Mouse (Mus musculus): Measurements from ENCODE around the gene Tgfbr3. TPM values are rescaled to one million over a fixed set of nuclear protein-coding genes. Genes with fewer than 3 reads are reported as not detected.
"Not testable (repeated sequence)": the region's sequence is repeated elsewhere in the genome, so short reads cannot be mapped to it uniquely, and the experiment has no call there.

Tgfbr3 gene
- polyA plus RNA-seq, 1 experiment from 2014 or later: 1.3 TPM

GRCm38 (mm10) chr5:107229037-107229436, 60.4 kb downstream of the Tgfbr3 start:
- Histone ChIP-seq H3K36me3 (ENCODE audit: poor library complexity, severe bottlenecking) (no peaks in the 10 kb centered on the region), H3K9me3 (replicated peaks) (no peaks in the 10 kb centered on the region)

GRCm38 (mm10) chr5:107227580-107227979, 61.8 kb downstream of the Tgfbr3 start:
- Histone ChIP-seq H3K27ac (no peak overlapping the region), H3K36me3 (ENCODE audit: poor library complexity, severe bottlenecking) (no peaks in the 10 kb centered on the region), H3K9me3 (replicated peaks) (no peaks in the 10 kb centered on the region), H3K4me1 (0 out of 2 replicates have a peak, but pooled peaks cover under 1% of the 10 kb centered on the region), H3K4me2 (no peak overlapping the region), H3K9ac (no peak overlapping the region), H3K4me3 (no peak overlapping the region), H3K27me3 (peaks cover 14% of the 10 kb centered on the region)
- no peak for ATAC-seq

More at GRCm38 (mm10) chr5:107229037-107229436, 60.4 kb downstream of the Tgfbr3 start:
- Histone ChIP-seq H3K4me3 (no peak overlapping the region), H3K4me1 (no peaks in the 10 kb centered on the region), H3K9ac (no peak overlapping the region), H3K27me3 (peaks cover 23% of the 10 kb centered on the region), H3K27ac (no peak overlapping the region), H3K4me2 (no peak overlapping the region)
- ATAC-seq: no peak
- WGBS: 84% methylated on average over 9 of the region's 9 CpGs

GRCm38 (mm10) chr5:107224820-107225417, 64.5 kb downstream of the Tgfbr3 start:
- Histone ChIP-seq H3K4me2 (no peak overlapping the region), H3K27ac (no peak overlapping the region), H3K4me3 (no peak overlapping the region), H3K9ac (no peak overlapping the region), H3K27me3 (0 out of 2 replicates have a peak, but pooled peaks cover 14% of the 10 kb centered on the region), H3K9me3 (replicated peaks) (no peaks in the 10 kb centered on the region), H3K36me3 (ENCODE audit: poor library complexity, severe bottlenecking) (no peaks in the 10 kb centered on the region), H3K4me1 (peaks cover 12% of the 10 kb centered on the region)
- WGBS: 78% methylated on average over 7 of the region's 7 CpGs
- no peak for ATAC-seq

- Histone ChIP-seq H3K27me3 (peaks cover 16% of the 10 kb centered on the region; the same call in 1 of the 2 replicates), H3K36me3 (ENCODE audit: poor library complexity, severe bottlenecking) (no peaks in the 10 kb centered on the region), H3K4me2 (no peak overlapping the region), H3K9ac (no peak overlapping the region), H3K9me3 (replicated peaks) (no peaks in the 10 kb centered on the region), H3K27ac (no peak overlapping the region), H3K4me1 (peaks cover 12% of the 10 kb centered on the region), H3K4me3 (no peak overlapping the region)
- 89% methylated on average over 5 of the region's 5 CpGs for WGBS
- ATAC-seq: no peak
Measured at GRCm38 (mm10) chr5:107224151-107224550, 65.3 kb downstream of the Tgfbr3 start.

GRCm38 (mm10) chr5:107223483-107223882, 65.9 kb downstream of the Tgfbr3 start:
- not testable (repeated sequence) for H3K9me3 ChIP-seq (replicated peaks); H3K4me3 ChIP-seq; H3K36me3 ChIP-seq (ENCODE audit: poor library complexity, severe bottlenecking); H3K27ac ChIP-seq; H3K4me2 ChIP-seq; H3K9ac ChIP-seq; ATAC-seq
- 90% methylated on average over 2 of the region's 2 CpGs for WGBS
- H3K4me1 ChIP-seq: peaks cover 12% of the 10 kb centered on the region
- H3K27me3 ChIP-seq: peaks cover 18% of the 10 kb centered on the region; the same call in 1 of the 2 replicates

GRCm38 (mm10) chr5:107223029-107223428, 66.4 kb downstream of the Tgfbr3 start:
- no peak overlapping the region for H3K9ac ChIP-seq
- no peak overlapping the region for H3K4me3 ChIP-seq
- H3K9me3 ChIP-seq (replicated peaks): no peaks in the 10 kb centered on the region
- no peaks in the 10 kb centered on the region for H3K36me3 ChIP-seq (ENCODE audit: poor library complexity, severe bottlenecking)
- H3K4me1 ChIP-seq: peaks cover 12% of the 10 kb centered on the region
- peaks cover 17% of the 10 kb centered on the region; the same call in 1 of the 2 replicates for H3K27me3 ChIP-seq
- WGBS: 85% methylated on average over 9 of the region's 9 CpGs
- H3K27ac ChIP-seq: no peak overlapping the region
- no peak overlapping the region for H3K4me2 ChIP-seq
- no peak for ATAC-seq

- no peak for ATAC-seq
Measured at GRCm38 (mm10) chr5:107222670-107223005, 66.8 kb downstream of the Tgfbr3 start.

GRCm38 (mm10) chr5:107221892-107222669, 67.3 kb downstream of the Tgfbr3 start:
- Histone ChIP-seq H3K4me1 (peaks cover 12% of the 10 kb centered on the region), H3K4me3 (no peak overlapping the region), H3K27ac (no peak overlapping the region), H3K36me3 (ENCODE audit: poor library complexity, severe bottlenecking) (no peaks in the 10 kb centered on the region), H3K27me3 (peaks cover 18% of the 10 kb centered on the region; the same call in 1 of the 2 replicates), H3K9ac (no peak overlapping the region), H3K4me2 (no peak overlapping the region), H3K9me3 (replicated peaks) (no peaks in the 10 kb centered on the region)
- 71% methylated on average over 17 of the region's 17 CpGs for WGBS
- no peak for ATAC-seq

More at GRCm38 (mm10) chr5:107222670-107223005, 66.8 kb downstream of the Tgfbr3 start:
- no peaks in the 10 kb centered on the region for H3K36me3 ChIP-seq (ENCODE audit: poor library complexity, severe bottlenecking)
- no peak overlapping the region for H3K4me2 ChIP-seq
- WGBS: 86% methylated on average over 1 of the region's 1 CpGs
- peaks cover 15% of the 10 kb centered on the region; the same call in 1 of the 2 replicates for H3K27me3 ChIP-seq
- H3K9me3 ChIP-seq (replicated peaks): no peaks in the 10 kb centered on the region
- no peak overlapping the region for H3K27ac ChIP-seq
- H3K4me3 ChIP-seq: no peak overlapping the region
- H3K4me1 ChIP-seq: peaks cover 12% of the 10 kb centered on the region
- H3K9ac ChIP-seq: no peak overlapping the region

GRCm38 (mm10) chr5:107220936-107221335, 68.5 kb downstream of the Tgfbr3 start:
- 86% methylated on average over 5 of the region's 5 CpGs for WGBS
- ATAC-seq: no peak
- H3K27me3 ChIP-seq: peaks cover 13% of the 10 kb centered on the region; the same call in 1 of the 2 replicates
- H3K36me3 ChIP-seq (ENCODE audit: poor library complexity, severe bottlenecking): no peaks in the 10 kb centered on the region
- no peak overlapping the region for H3K4me3 ChIP-seq
- no peak overlapping the region for H3K4me2 ChIP-seq
- H3K9me3 ChIP-seq (replicated peaks): no peaks in the 10 kb centered on the region
- peaks cover 12% of the 10 kb centered on the region for H3K4me1 ChIP-seq
- H3K27ac ChIP-seq: no peak overlapping the region
- no peak overlapping the region for H3K9ac ChIP-seq

- Histone ChIP-seq H3K4me2 (no peak overlapping the region), H3K9ac (no peak overlapping the region), H3K9me3 (replicated peaks) (no peaks in the 10 kb centered on the region), H3K4me1 (peaks cover 12% of the 10 kb centered on the region), H3K27ac (no peak overlapping the region), H3K27me3 (peaks cover 11% of the 10 kb centered on the region; the same call in 1 of the 2 replicates), H3K36me3 (ENCODE audit: poor library complexity, severe bottlenecking) (no peaks in the 10 kb centered on the region), H3K4me3 (no peak overlapping the region)
- WGBS: 75% methylated on average over 6 of the region's 6 CpGs
- no peak for ATAC-seq
Measured at GRCm38 (mm10) chr5:107219883-107220282, 69.5 kb downstream of the Tgfbr3 start.

GRCm38 (mm10) chr5:107219318-107219717, 70.1 kb downstream of the Tgfbr3 start:
- Histone ChIP-seq H3K9ac (no peak overlapping the region), H3K36me3 (ENCODE audit: poor library complexity, severe bottlenecking) (no peaks in the 10 kb centered on the region), H3K27ac (no peak overlapping the region), H3K27me3 (peaks cover 11% of the 10 kb centered on the region; the same call in 1 of the 2 replicates), H3K4me2 (no peak overlapping the region), H3K4me3 (no peak overlapping the region), H3K9me3 (replicated peaks) (no peaks in the 10 kb centered on the region), H3K4me1 (peaks cover 12% of the 10 kb centered on the region)
- 85% methylated on average over 6 of the region's 6 CpGs for WGBS
- no peak for ATAC-seq

GRCm38 (mm10) chr5:107218594-107218993, 70.8 kb downstream of the Tgfbr3 start:
- Histone ChIP-seq H3K9me3 (replicated peaks) (no peaks in the 10 kb centered on the region), H3K4me1 (peaks cover 12% of the 10 kb centered on the region), H3K36me3 (ENCODE audit: poor library complexity, severe bottlenecking) (no peaks in the 10 kb centered on the region), H3K27ac (no peak overlapping the region), H3K4me3 (no peak overlapping the region), H3K4me2 (no peak overlapping the region), H3K27me3 (peaks cover 11% of the 10 kb centered on the region; the same call in 1 of the 2 replicates), H3K9ac (no peak overlapping the region)
- no peak for ATAC-seq
- 69% methylated on average over 3 of the region's 3 CpGs for WGBS

Data from forebrain, embryonic 13.5 days (tissue).